Mouse (Mus musculus): ENCODE results near the gene Nr2c1. TPM values are rescaled to one million over a fixed set of nuclear protein-coding genes. Genes with fewer than 3 reads are reported as not detected.

Nr2c1 gene
- 9.6 and 10.4 TPM in 2 replicates for polyA plus RNA-seq (2012; rRNA removed)

GRCm38 (mm10) chr10:94147756-94148531 lies at the start of gene Nr2c1:
Gene Nr2c1 (plus strand): TSS chr10:94148023.

GRCm38 (mm10) chr10:94198482-94199405 lies 50.9 kb downstream of the Nr2c1 start, which contains the start of gene Ndufa12:
Gene Ndufa12 (plus strand): TSS chr10:94198720.

Other genes starting within 250 kb of the Nr2c1 start
- gene Vezt, start 112.2 kb upstream of the Nr2c1 start, polyA plus RNA-seq (2012; rRNA removed): 48.0 and 56.5 TPM in 2 replicates
- 4.6 and 5.2 TPM in 2 replicates for gene Fgd6, start 112.0 kb upstream of the Nr2c1 start, polyA plus RNA-seq (2012; rRNA removed)
- 273 and 319 TPM in 2 replicates for gene Ndufa12, start 50.7 kb downstream of the Nr2c1 start, polyA plus RNA-seq (2012; rRNA removed)
- gene Gm4792, start 150.7 kb downstream of the Nr2c1 start, polyA plus RNA-seq (2012; rRNA removed): 0.10 and 0.17 TPM in 2 replicates
- 4.7 and 5.3 TPM in 2 replicates for gene Tmcc3, start 163.9 kb downstream of the Nr2c1 start, polyA plus RNA-seq (2012; rRNA removed)

Data from central nervous system, embryonic 14 days (tissue).